Comparison of ENCODE assay signal across 5 mouse cellular contexts in the genomic region with DNA sequence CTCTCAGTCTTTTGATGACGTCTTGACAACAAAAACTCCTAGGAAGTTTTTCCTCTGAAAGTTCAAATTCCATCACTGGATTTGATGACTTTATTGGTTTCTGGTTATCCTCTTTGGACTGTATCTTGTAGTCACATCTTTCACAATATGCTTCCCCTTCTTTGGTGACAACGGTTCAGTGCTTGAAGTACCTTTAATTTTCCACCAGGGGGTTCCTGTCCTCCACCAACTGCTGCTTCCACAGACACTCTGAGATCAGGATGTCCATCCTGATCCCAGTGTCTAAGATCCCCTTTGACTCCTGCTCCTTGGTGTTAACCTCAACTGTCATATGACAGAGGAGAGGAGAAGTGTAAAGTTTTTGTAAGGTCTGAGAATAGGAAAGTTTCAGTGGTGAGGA. TPM values are rescaled to one million over a fixed set of nuclear protein-coding genes. Genes with fewer than 3 reads are reported as not detected.
"Had no signal": no experiment of that assay in that cellular context is flagged by ENCODE, and none has a peak within 500 bp of the region (broad histone marks: within the 10 kb centered on the region; RNA-seq: fewer than 3 reads in every experiment).

No protein-coding gene starts in this region.

RNA-seq across cellular contexts. Expression of a gene that starts 31.0 kb away (rescaled TPM):
- total RNA-seq: megakaryocyte, adult 5-6 weeks; megakaryocyte-erythroid progenitor cell, adult 5-6 weeks; monocyte, adult 5-6 weeks had no signal
- polyA plus RNA-seq: macrophage, myocyte had no signal
